Mouse (Mus musculus) E14TG2a.4 (cell line): ENCODE data around the gene Capza2.

Experiments
- CTCF ChIP-seq: conservative IDR thresholded peaks from 2 replicates; pipeline ENCODE4 v1.5.1; 2014; ENCODE audit warnings: low read length
- NANOG ChIP-seq: IDR thresholded peaks from 2 replicates; pipeline ENCODE4 v1.6.1; 2014; ENCODE audit warnings: borderline replicate concordance, low read length, mixed read lengths
- POU5F1 ChIP-seq: IDR thresholded peaks from 2 replicates; pipeline ENCODE4 v1.6.1; 2014; ENCODE audit warnings: low read length, borderline replicate concordance

DNA sequence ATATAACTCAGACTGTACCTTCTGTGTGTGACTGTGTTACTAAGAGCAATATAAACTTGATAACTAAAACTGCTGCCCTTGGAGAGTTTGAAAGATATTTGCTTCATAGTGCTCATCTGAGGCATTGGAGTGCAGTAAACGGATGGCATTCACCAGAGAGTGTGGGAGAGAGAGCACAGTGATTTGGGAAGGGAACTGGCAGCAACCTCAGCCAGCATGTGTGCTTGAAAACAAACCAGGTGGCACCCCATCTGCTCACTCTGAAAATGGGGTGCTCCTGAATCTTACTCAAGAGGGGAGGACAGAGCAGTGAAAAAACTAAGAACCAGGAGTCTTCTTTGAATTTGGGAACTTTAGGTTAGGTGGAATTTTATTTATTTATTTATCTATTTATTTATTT, 21.3 kb downstream of the Capza2 start:
- TF ChIP-seq CTCF (no peak), POU5F1 (no peak), NANOG (no peak)
